In the genomic region with DNA sequence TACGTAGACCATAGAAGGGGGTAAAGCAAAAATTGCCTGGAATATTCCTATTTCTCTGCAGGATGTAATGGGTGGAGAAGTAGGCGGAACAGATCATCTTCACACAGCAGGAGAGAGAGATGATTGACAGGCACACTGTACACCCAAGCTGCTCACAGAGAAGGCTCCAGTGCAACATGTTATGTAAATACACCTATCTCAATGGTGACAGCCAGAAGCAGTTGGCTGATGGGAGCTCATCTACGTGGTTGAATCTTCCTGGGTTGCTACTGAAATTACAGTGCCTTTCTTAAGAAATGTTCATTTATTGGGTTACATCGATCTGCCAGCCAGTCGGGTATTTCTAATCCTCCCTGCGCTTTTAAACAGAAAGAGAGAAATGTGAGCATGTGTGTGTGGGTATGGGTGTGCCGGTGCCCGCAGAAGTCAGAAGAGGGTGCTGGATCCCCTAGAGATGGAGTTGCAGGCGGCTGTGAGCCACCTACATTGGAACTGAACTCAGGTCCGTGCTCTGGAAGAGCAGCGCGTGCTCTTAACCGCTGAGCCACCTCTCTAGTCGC, we compare ENCODE assay signal across 12 mouse cellular contexts. TPM values are rescaled to one million over a fixed set of nuclear protein-coding genes. Genes with fewer than 3 reads are reported as not detected.
DNase-seq lines count a peak whose midpoint lies in the region; ATAC-seq and TF ChIP-seq lines count a peak whose summit lies in the region.
"Had no signal": no experiment of that assay in that cellular context is flagged by ENCODE, and none has a peak within 500 bp of the region (broad histone marks: within the 10 kb centered on the region; RNA-seq: fewer than 3 reads in every experiment).

No protein-coding gene starts in this region.

- no peaks in the 10 kb centered on the region for H3K27me3 ChIP-seq in hindbrain, embryonic 12.5 days
- no peaks in the 10 kb centered on the region for H3K27me3 ChIP-seq in hindbrain, embryonic 11.5 days (ENCODE audit: control insufficient read depth, insufficient read depth, low read length)
- no peaks in the 10 kb centered on the region for H3K27me3 ChIP-seq in E14TG2a.4 (ENCODE audit: insufficient read depth, low read length)
- no peaks in the 10 kb centered on the region for H3K27me3 ChIP-seq in embryonic facial prominence, embryonic 14.5 days (replicated peaks; ENCODE audit: control insufficient read depth, insufficient read depth, low read length)
- no peaks in the 10 kb centered on the region for H3K27me3 ChIP-seq in limb, embryonic 12.5 days
- H3K27me3 ChIP-seq in thymus, adult 2 months (ENCODE audit: control insufficient read depth, insufficient read depth, low read length): no peaks in the 10 kb centered on the region

- no peak overlapping the region for H3K9ac ChIP-seq in hindbrain, embryonic 12.5 days
- H3K9ac ChIP-seq in hindbrain, embryonic 11.5 days (ENCODE audit: low read depth, low read length): no peak overlapping the region; the same call in 1 of the 2 replicates
- no peak overlapping the region for H3K9ac ChIP-seq in embryonic facial prominence, embryonic 14.5 days (ENCODE audit: low read depth, low read length)
- no peak overlapping the region for H3K9ac ChIP-seq in limb, embryonic 12.5 days (replicated peaks)

- ATAC-seq in hindbrain, embryonic 12.5 days (ENCODE audit: low FRiP score): no peak
- ATAC-seq in hindbrain, embryonic 11.5 days (ENCODE audit: low FRiP score): no peak
- no peak for ATAC-seq in embryonic facial prominence, embryonic 14.5 days (ENCODE audit: low read depth)
- ATAC-seq in limb, embryonic 12.5 days (ENCODE audit: insufficient number of reproducible peaks, insufficient read depth, low FRiP score, low TSS enrichment, low read depth): no peak
- ATAC-seq in erythroid progenitor cell, adult 5-6 weeks (replicated peaks; ENCODE audit: low FRiP score, poor library complexity, severe bottlenecking): no peak
- ATAC-seq: activated CD4-positive, CD25-positive, alpha-beta regulatory T cell, adult 4 months had no signal

- 0 out of 2 replicates have a peak overlapping the region, but pooled peaks have one; percentile 99 for H3K27ac ChIP-seq in hindbrain, embryonic 12.5 days
- no peak overlapping the region for H3K27ac ChIP-seq in hindbrain, embryonic 11.5 days (ENCODE audit: low read depth, low read length)
- H3K27ac ChIP-seq in embryonic facial prominence, embryonic 14.5 days (replicated peaks; ENCODE audit: low read depth, low read length): peak overlapping the region; percentile 97
- peak overlapping the region; percentile 99; the same call in 1 of the 2 replicates for H3K27ac ChIP-seq in limb, embryonic 12.5 days
- H3K27ac ChIP-seq in thymus, adult 2 months (ENCODE audit: control insufficient read depth, insufficient read depth, low read length): no peak overlapping the region

- H3K4me1 ChIP-seq in hindbrain, embryonic 12.5 days: peaks cover 30% of the 10 kb centered on the region
- H3K4me1 ChIP-seq in hindbrain, embryonic 11.5 days (replicated peaks; ENCODE audit: control insufficient read depth, insufficient read depth, low read length): no peaks in the 10 kb centered on the region
- peaks cover 42% of the 10 kb centered on the region for H3K4me1 ChIP-seq in E14TG2a.4 (replicated peaks; ENCODE audit: low read depth, low read length)
- peaks cover 21% of the 10 kb centered on the region for H3K4me1 ChIP-seq in embryonic facial prominence, embryonic 14.5 days (ENCODE audit: control insufficient read depth, insufficient read depth, low read length)
- H3K4me1 ChIP-seq in limb, embryonic 12.5 days (replicated peaks): peaks cover 21% of the 10 kb centered on the region
- H3K4me1 ChIP-seq in thymus, adult 2 months (replicated peaks; ENCODE audit: control insufficient read depth, insufficient read depth, low read length): peaks cover 19% of the 10 kb centered on the region

- H3K4me2 ChIP-seq in hindbrain, embryonic 12.5 days (replicated peaks): no peak overlapping the region
- no peak overlapping the region for H3K4me2 ChIP-seq in hindbrain, embryonic 11.5 days (replicated peaks; ENCODE audit: low read depth, low read length)
- peak overlapping the region; percentile 96 for H3K4me2 ChIP-seq in embryonic facial prominence, embryonic 14.5 days (ENCODE audit: low read depth, low read length)
- H3K4me2 ChIP-seq in limb, embryonic 12.5 days: 0 out of 2 replicates have a peak overlapping the region, but pooled peaks have one; percentile 76

- H3K9me3 ChIP-seq in hindbrain, embryonic 12.5 days (replicated peaks): no peaks in the 10 kb centered on the region
- no peaks in the 10 kb centered on the region for H3K9me3 ChIP-seq in hindbrain, embryonic 11.5 days (ENCODE audit: control insufficient read depth, low read length)
- H3K9me3 ChIP-seq in E14TG2a.4 (ENCODE audit: low read length): no peaks in the 10 kb centered on the region
- H3K9me3 ChIP-seq in embryonic facial prominence, embryonic 14.5 days (ENCODE audit: control insufficient read depth, low read length): no peaks in the 10 kb centered on the region
- no peaks in the 10 kb centered on the region for H3K9me3 ChIP-seq in limb, embryonic 12.5 days

- WGBS in hindbrain, embryonic 12.5 days: 91% methylated on average over 14 of the region's 14 CpGs
- 94% methylated on average over 14 of the region's 14 CpGs for WGBS in hindbrain, embryonic 11.5 days
- 88% methylated on average over 14 of the region's 14 CpGs for WGBS in embryonic facial prominence, embryonic 14.5 days
- WGBS in limb, embryonic 12.5 days: 89% methylated on average over 14 of the region's 14 CpGs
- WGBS in thymus, adult 2 months: 96% methylated on average over 14 of the region's 14 CpGs

- TF ChIP-seq CTCF in E14TG2a.4 (conservative IDR thresholded peaks at IDR 0.05; ENCODE audit: low read length): no peak
- no peak for TF ChIP-seq CTCF in thymus, adult 2 months (IDR thresholded peaks at IDR 0.05; ENCODE audit: borderline replicate concordance, control insufficient read depth, extremely low read depth, insufficient read depth, low read length, poor library complexity)

- TF ChIP-seq POLR2A in thymus, adult 2 months (IDR thresholded peaks at IDR 0.05; ENCODE audit: control insufficient read depth, extremely low read depth, insufficient read depth, low read length, poor library complexity): no peak

- no peaks in the 10 kb centered on the region for H3K36me3 ChIP-seq in hindbrain, embryonic 12.5 days
- no peaks in the 10 kb centered on the region for H3K36me3 ChIP-seq in hindbrain, embryonic 11.5 days (ENCODE audit: control insufficient read depth, insufficient read depth, low read length)
- peaks cover 12% of the 10 kb centered on the region for H3K36me3 ChIP-seq in E14TG2a.4 (ENCODE audit: insufficient read depth, low read length)
- H3K36me3 ChIP-seq in embryonic facial prominence, embryonic 14.5 days (ENCODE audit: control insufficient read depth, insufficient read depth, low read length): no peaks in the 10 kb centered on the region
- no peaks in the 10 kb centered on the region for H3K36me3 ChIP-seq in limb, embryonic 12.5 days
- H3K36me3 ChIP-seq in thymus, adult 2 months (ENCODE audit: control insufficient read depth, insufficient read depth, low read length): no peaks in the 10 kb centered on the region

- H3K4me3 ChIP-seq in hindbrain, embryonic 12.5 days: no peak overlapping the region
- no peak overlapping the region for H3K4me3 ChIP-seq in hindbrain, embryonic 11.5 days (ENCODE audit: low read depth, low read length)
- peak overlapping the region; percentile 96 for H3K4me3 ChIP-seq in E14TG2a.4 (replicated peaks; ENCODE audit: low read length)
- no peak overlapping the region for H3K4me3 ChIP-seq in embryonic facial prominence, embryonic 14.5 days (ENCODE audit: low read depth, low read length)
- H3K4me3 ChIP-seq in limb, embryonic 12.5 days (replicated peaks): no peak overlapping the region
- no peak overlapping the region for H3K4me3 ChIP-seq in thymus, adult 2 months (ENCODE audit: control insufficient read depth, insufficient read depth, low read length)

- DNase-seq in hindbrain, embryonic 11.5 days (ENCODE audit: low spot score): no peak
- no peak for DNase-seq in embryonic facial prominence, embryonic 14.5 days (ENCODE audit: low spot score)
- DNase-seq in thymus, adult 2 months: no peak
- DNase-seq in cerebellum, adult 18-20 months: no peak
- DNase-seq: kidney, adult 9 months; lung, postnatal 36 days; thymus, adult 18-20 months had no signal

RNA-seq across cellular contexts. Expression of a gene that starts 1.5 kb away (rescaled TPM):
- 312 and 328 TPM in 2 replicates for polyA plus RNA-seq in hindbrain, embryonic 12.5 days (2016; fragmentation: Nextera tagmentation; extraction: Ambion mirVana)
- polyA plus RNA-seq in hindbrain, embryonic 11.5 days (2014; fragmentation: Nextera tagmentation; extraction: Ambion mirVana): 390 and 420 TPM in 2 replicates
- 212 and 235 TPM in 2 replicates for polyA plus RNA-seq in embryonic facial prominence, embryonic 14.5 days (2014; fragmentation: Nextera tagmentation; extraction: Ambion mirVana)
- polyA plus RNA-seq in limb, embryonic 12.5 days (2016; fragmentation: Nextera tagmentation; extraction: Ambion mirVana): 392 and 402 TPM in 2 replicates
- 410 and 552 TPM in 2 replicates for total RNA-seq in erythroid progenitor cell, adult 5-6 weeks (2015; ENCODE audit: low replicate concordance)
- 431 and 814 TPM in 2 replicates for total RNA-seq in erythroid progenitor cell, adult 5-6 weeks (2017; ENCODE audit: low replicate concordance)
- 194 and 220 TPM in 2 replicates for polyA plus RNA-seq in thymus, adult 2 months (2012; rRNA removed)

RNA-seq across cellular contexts. Expression of a gene that starts 19.6 kb away (rescaled TPM):
- 152 and 154 TPM in 2 replicates for polyA plus RNA-seq in hindbrain, embryonic 12.5 days (2016; fragmentation: Nextera tagmentation; extraction: Ambion mirVana)
- 213 and 226 TPM in 2 replicates for polyA plus RNA-seq in hindbrain, embryonic 11.5 days (2014; fragmentation: Nextera tagmentation; extraction: Ambion mirVana)
- 158 and 162 TPM in 2 replicates for polyA plus RNA-seq in embryonic facial prominence, embryonic 14.5 days (2014; fragmentation: Nextera tagmentation; extraction: Ambion mirVana)
- 209 and 220 TPM in 2 replicates for polyA plus RNA-seq in limb, embryonic 12.5 days (2016; fragmentation: Nextera tagmentation; extraction: Ambion mirVana)
- 245 and 298 TPM in 2 replicates for total RNA-seq in erythroid progenitor cell, adult 5-6 weeks (2015; ENCODE audit: low replicate concordance)
- 215 and 282 TPM in 2 replicates for total RNA-seq in erythroid progenitor cell, adult 5-6 weeks (2017; ENCODE audit: low replicate concordance)
- 26.7 and 28.6 TPM in 2 replicates for polyA plus RNA-seq in thymus, adult 2 months (2012; rRNA removed)

RNA-seq across cellular contexts. Expression of a gene that starts 41.1 kb away (rescaled TPM):
- 0.15 and 0.29 TPM in 2 replicates for polyA plus RNA-seq in hindbrain, embryonic 12.5 days (2016; fragmentation: Nextera tagmentation; extraction: Ambion mirVana)
- 0.08 and 0.47 TPM in 2 replicates for polyA plus RNA-seq in hindbrain, embryonic 11.5 days (2014; fragmentation: Nextera tagmentation; extraction: Ambion mirVana)
- polyA plus RNA-seq in embryonic facial prominence, embryonic 14.5 days (2014; fragmentation: Nextera tagmentation; extraction: Ambion mirVana): 0.69 and 1.1 TPM in 2 replicates
- 0.22 and 0.45 TPM in 2 replicates for polyA plus RNA-seq in limb, embryonic 12.5 days (2016; fragmentation: Nextera tagmentation; extraction: Ambion mirVana)
- 4.3 and 5.0 TPM in 2 replicates for total RNA-seq in erythroid progenitor cell, adult 5-6 weeks (2015; ENCODE audit: low replicate concordance)
- total RNA-seq in erythroid progenitor cell, adult 5-6 weeks (2017; ENCODE audit: low replicate concordance): 1.7 and 3.4 TPM in 2 replicates
- 9.3 and 9.5 TPM in 2 replicates for polyA plus RNA-seq in thymus, adult 2 months (2012; rRNA removed)

Comparison
In these comparisons a context has a peak if more than half of its experiments do, and no peak if none do; other contexts are left out.
1. H3K27ac ChIP-seq: peak in hindbrain, embryonic 12.5 days (single experiment), embryonic facial prominence, embryonic 14.5 days (single experiment) and limb, embryonic 12.5 days (single experiment); none in hindbrain, embryonic 11.5 days (single experiment) and thymus, adult 2 months (single experiment).
2. H3K4me2 ChIP-seq: peak in embryonic facial prominence, embryonic 14.5 days (single experiment) and limb, embryonic 12.5 days (single experiment); none in hindbrain, embryonic 12.5 days (single experiment) and hindbrain, embryonic 11.5 days (single experiment).